Mouse (Mus musculus) CH12.LX (cell line): ENCODE measurements around the gene Timp3. TPM values are rescaled to one million over a fixed set of nuclear protein-coding genes. Genes with fewer than 3 reads are reported as not detected.

Source experiments
- DNase-seq: peaks from one replicate; pipeline ENCODE4 v3.0.0-alpha.2; 2013; ENCODE audit errors: extremely low read depth
- H3K27ac ChIP-seq: 2 replicates; pipeline ENCODE4 v1.5.1; 2012; ENCODE audit warnings: low read depth, mild to moderate bottlenecking, control low read depth, moderate library complexity; ENCODE audit not compliant: insufficient read depth
- H3K27me3 ChIP-seq: replicated peaks from 2 replicates; pipeline ENCODE3; 2012; ENCODE audit warnings: inconsistent platforms
- H3K36me3 ChIP-seq, 2 experiments: replicated peaks in 1 of 2; 2 replicates each; pipeline versions ENCODE3 to v1.6.1; 2012; ENCODE audit warnings: inconsistent platforms in 1 of 2, low read length in 1 of 2, mild to moderate bottlenecking in 1 of 2, mixed read lengths in 1 of 2, moderate library complexity in 1 of 2; ENCODE audit not compliant: control insufficient read depth in 1 of 2, insufficient read depth in 1 of 2
- H3K4me1 ChIP-seq, 2 experiments: 2 replicates each; pipeline ENCODE4 v1.6.1; 2012; ENCODE audit warnings: inconsistent platforms in 1 of 2, moderate library complexity in 1 of 2; ENCODE audit not compliant: insufficient read depth in 2 of 2, control insufficient read depth in 1 of 2
- H3K4me2 ChIP-seq: 2 replicates; pipeline ENCODE4 v1.6.1; 2012; ENCODE audit warnings: low read depth, mild to moderate bottlenecking, control low read depth; ENCODE audit not compliant: poor library complexity, insufficient read depth, severe bottlenecking
- H3K4me3 ChIP-seq, 3 experiments: fragments of 150-350 bp in 1 of 3; sonication (generic) in 1 of 3; replicated peaks in 1 of 3; 2 replicates each; pipeline versions ENCODE3 to v1.5.1; 2011 to 2012; ENCODE audit warnings: low read depth in 2 of 3, low read length in 2 of 3, mild to moderate bottlenecking in 2 of 3, moderate library complexity in 2 of 3, control low read depth in 1 of 3, improper control_type of control experiment in 1 of 3, inconsistent platforms in 1 of 3, mixed read lengths in 1 of 3; ENCODE audit not compliant: poor library complexity in 1 of 3
- H3K79me2 ChIP-seq: replicated peaks from 2 replicates; pipeline ENCODE4 v1.6.1; 2012; ENCODE audit warnings: mild to moderate bottlenecking, moderate library complexity; ENCODE audit not compliant: control insufficient read depth, poor library complexity, insufficient read depth, severe bottlenecking; ENCODE audit errors: extremely low read depth
- H3K9ac ChIP-seq: 2 replicates; pipeline ENCODE4 v1.6.1; 2012; ENCODE audit warnings: low read depth, mild to moderate bottlenecking, control low read depth, moderate library complexity; ENCODE audit not compliant: insufficient read depth
- H3K9me3 ChIP-seq: replicated peaks from 2 replicates; pipeline ENCODE3; 2012; ENCODE audit warnings: low read length, inconsistent platforms, mixed read lengths
- BHLHE40 ChIP-seq: IDR thresholded peaks from 2 replicates; pipeline ENCODE4 v1.6.1; 2011; ENCODE audit warnings: mild to moderate bottlenecking, low read depth, low read length, improper control_type of control experiment
- CHD2 ChIP-seq: IDR thresholded peaks from 2 replicates; pipeline ENCODE4 v1.6.1; 2011; ENCODE audit warnings: low read length, improper control_type of control experiment
- ELF1 ChIP-seq: IDR thresholded peaks from 2 replicates; pipeline ENCODE4 v1.6.1; 2014; ENCODE audit warnings: low read depth, mild to moderate bottlenecking, inconsistent platforms, low read length, improper control_type of control experiment
- EP300 ChIP-seq: IDR thresholded peaks from 2 replicates; pipeline ENCODE4 v1.6.1; 2011; ENCODE audit warnings: low read length, improper control_type of control experiment
- ETS1 ChIP-seq: conservative IDR thresholded peaks from 2 replicates; pipeline ENCODE4 v1.6.1; 2012; ENCODE audit warnings: low read depth, mild to moderate bottlenecking, inconsistent platforms, low read length, improper control_type of control experiment, moderate library complexity
- HCFC1 ChIP-seq: IDR thresholded peaks from 2 replicates; pipeline ENCODE4 v1.6.1; 2012; ENCODE audit warnings: low read depth, mild to moderate bottlenecking, inconsistent platforms, low read length, improper control_type of control experiment
- JUND ChIP-seq: conservative IDR thresholded peaks from 2 replicates; pipeline ENCODE4 v1.6.1; 2011; ENCODE audit warnings: low read depth, low read length, improper control_type of control experiment
- MAX ChIP-seq: IDR thresholded peaks from 2 replicates; pipeline ENCODE4 v1.6.1; 2011; ENCODE audit warnings: low read length, improper control_type of control experiment
- MEF2A ChIP-seq: IDR thresholded peaks from 2 replicates; pipeline ENCODE4 v1.6.1; 2014; ENCODE audit warnings: low read depth, mild to moderate bottlenecking, inconsistent platforms, low read length, improper control_type of control experiment, borderline replicate concordance
- NELFE ChIP-seq: IDR thresholded peaks from 2 replicates; pipeline ENCODE4 v1.6.1; 2011; ENCODE audit warnings: low read depth, low read length, improper control_type of control experiment
- POLR2AphosphoS2 ChIP-seq: IDR thresholded peaks from 2 replicates; pipeline ENCODE4 v1.6.1; 2011; ENCODE audit warnings: low read depth, low read length, improper control_type of control experiment
- TCF12 ChIP-seq: IDR thresholded peaks from 2 replicates; pipeline ENCODE4 v1.6.1; 2014; ENCODE audit warnings: low read depth, mild to moderate bottlenecking, inconsistent platforms, low read length, improper control_type of control experiment
- UBTF ChIP-seq: IDR thresholded peaks from 2 replicates; pipeline ENCODE4 v1.6.1; 2012; ENCODE audit warnings: low read depth, mild to moderate bottlenecking, inconsistent platforms, low read length, improper control_type of control experiment, moderate library complexity
- USF1 ChIP-seq: IDR thresholded peaks from 2 replicates; pipeline ENCODE4 v1.6.1; 2014; ENCODE audit warnings: low read depth, mild to moderate bottlenecking, inconsistent platforms, low read length, improper control_type of control experiment
- USF2 ChIP-seq: conservative IDR thresholded peaks from 2 replicates; pipeline ENCODE4 v1.6.1; 2011; ENCODE audit warnings: low read depth, low read length, improper control_type of control experiment
- ZC3H11A ChIP-seq: IDR thresholded peaks from 2 replicates; pipeline ENCODE4 v1.6.1; 2012; ENCODE audit warnings: low read depth, mild to moderate bottlenecking, inconsistent platforms, low read length, improper control_type of control experiment
- ZKSCAN1 ChIP-seq: IDR thresholded peaks from 2 replicates; pipeline ENCODE4 v1.6.1; 2012; ENCODE audit warnings: low read depth, inconsistent platforms, low read length, improper control_type of control experiment, borderline replicate concordance
- ZMIZ1 ChIP-seq: IDR thresholded peaks from 2 replicates; pipeline ENCODE4 v1.6.1; 2012; ENCODE audit warnings: low read depth, mild to moderate bottlenecking, inconsistent platforms, low read length, improper control_type of control experiment
- dilution Hi-C: fragments of 300-500 bp; cut with MboI; formaldehyde crosslinking; loops from 2 replicates; pipeline ENCODE4 v1.14.3; 2020; ENCODE audit warnings: low sequenced_read_pairs; ENCODE audit not compliant: extremely low pct_unique_long_range_greater_than_20kb, extremely low pct_ligation_motif_present
- in situ Hi-C: fragments of 300-500 bp; cut with MboI; formaldehyde crosslinking; loops from 3 replicates; pipeline ENCODE4 v1.14.3; 2019; ENCODE audit warnings: low sequenced_read_pairs, low pct_ligation_motif_present, low pct_unique_long_range_greater_than_20kb, mixed read lengths
- polyA plus RNA-seq: library from polyadenylated mRNA; unstranded; fragments of >175 nt; gene quantifications from 2 replicates; pipeline ENCODE4 v1.2.1, GENCODE M21; 2012; ENCODE audit warnings: low read depth; ENCODE audit not compliant: insufficient read length
- total RNA-seq, 2 experiments: library from RNA; depleted of rRNA; stranded (reverse); fragments of 300-350 nt in 1 of 2; fragments of >200 nt in 1 of 2; gene quantifications; 2 replicates each; pipeline ENCODE4 v1.2.3; 2012 to 2014

The Timp3 gene
- total and polyA plus RNA-seq, 3 experiments, result 0.09 to 0.17 TPM; not detected in 1

- H3K79me2 ChIP-seq, result no peaks in the 10 kb centered on the region
- H3K27ac ChIP-seq, result no peak overlapping the region
- H3K9ac ChIP-seq, result no peak overlapping the region
- in situ Hi-C loops, result no loop called here
- no peak overlapping the region for H3K4me3 ChIP-seq
- DNase-seq, result no peak
- no peak for TF ChIP-seq TCF12
- TF ChIP-seq UBTF, result no peak
- TF ChIP-seq NELFE, result no peak
- no peak for TF ChIP-seq USF1
- TF ChIP-seq ZMIZ1, result no peak
- TF ChIP-seq MAX, result no peak
- TF ChIP-seq ZC3H11A, result no peak
- TF ChIP-seq CHD2, result no peak
- TF ChIP-seq HCFC1, result no peak
- no peak for TF ChIP-seq ELF1
- TF ChIP-seq JUND, result no peak
- no peak for TF ChIP-seq ETS1
- no peak for TF ChIP-seq ZKSCAN1
- H3K4me2 ChIP-seq, result no peak overlapping the region
- H3K27me3 ChIP-seq, result no peaks in the 10 kb centered on the region
- peaks cover 4 to 33% of the 10 kb centered on the region in 2 experiments for H3K4me1 ChIP-seq
- H3K36me3 ChIP-seq, result peaks cover 0 to 7% of the 10 kb centered on the region in 2 experiments
- H3K9me3 ChIP-seq, result no peaks in the 10 kb centered on the region
- dilution Hi-C loops, result no loop called here
Observed at GRCm38 (mm10) chr10:86313448-86313847, 13.3 kb downstream of the Timp3 start.

- dilution Hi-C loops (no loop called here), in situ Hi-C loops (no loop called here)
- Histone ChIP-seq H3K27me3 (no peaks in the 10 kb centered on the region), H3K79me2 (no peaks in the 10 kb centered on the region), H3K9me3 (no peaks in the 10 kb centered on the region), H3K4me3 (no peak overlapping the region), H3K36me3 (peaks cover 0 to 5% of the 10 kb centered on the region in 2 experiments), H3K4me2 (no peak overlapping the region), H3K9ac (no peak overlapping the region), H3K27ac (no peak overlapping the region), H3K4me1 (peaks cover 4 to 33% of the 10 kb centered on the region in 2 experiments)
- peak; percentile 28; the same call in 1 of the 2 replicates for TF ChIP-seq BHLHE40
- no peak for TF ChIP-seq POLR2AphosphoS2
- no peak for TF ChIP-seq MEF2A
- no peak for TF ChIP-seq USF2
- 0 out of 2 replicates have a peak, but pooled peaks have one; percentile 34 for TF ChIP-seq EP300
- no peak for TF ChIP-seq MAX
- DNase-seq, result no peak
Observed at GRCm38 (mm10) chr10:86315513-86315912, 15.3 kb downstream of the Timp3 start.
